Mouse (Mus musculus) forebrain, embryonic 16.5 days (tissue): ENCODE measurements around the gene Foxs1. TPM values are rescaled to one million over a fixed set of nuclear protein-coding genes. Genes with fewer than 3 reads are reported as not detected.
A peak's percentile ranks its signal among the peaks of the same experiment; 100 is the strongest.

ENCODE experiments used
- ATAC-seq: fragments of 200-750 bp; cut with Nextera tagmentation; 2 replicates; pipeline ENCODE4 v1.8.0; 2017; ENCODE audit warnings: mild to moderate bottlenecking, moderate library complexity
- H3K27ac ChIP-seq: fragments of 300-500 bp; sonication (generic); 2 replicates; pipeline ENCODE4 v1.5.1; 2014; ENCODE audit warnings: low read length, control low read depth
- H3K27me3 ChIP-seq: fragments of 300-500 bp; sonication (generic); replicated peaks from 2 replicates; pipeline ENCODE4 v1.6.1; 2014; ENCODE audit warnings: low read length; ENCODE audit not compliant: control insufficient read depth, insufficient read depth
- H3K36me3 ChIP-seq: fragments of 300-500 bp; sonication (generic); 2 replicates; pipeline ENCODE4 v1.6.1; 2014; ENCODE audit not compliant: control insufficient read depth, insufficient read depth
- H3K4me1 ChIP-seq: fragments of 300-500 bp; sonication (generic); replicated peaks from 2 replicates; pipeline ENCODE4 v1.6.1; 2014; ENCODE audit warnings: low read length; ENCODE audit not compliant: control insufficient read depth, insufficient read depth
- H3K4me2 ChIP-seq: fragments of 300-500 bp; sonication (generic); 2 replicates; pipeline ENCODE4 v1.6.1; 2014; ENCODE audit warnings: mild to moderate bottlenecking, low read length, control low read depth
- H3K4me3 ChIP-seq: fragments of 300-500 bp; sonication (generic); replicated peaks from 2 replicates; pipeline ENCODE4 v1.5.1; 2014; ENCODE audit warnings: mild to moderate bottlenecking, low read length, control low read depth
- H3K9ac ChIP-seq: fragments of 300-500 bp; sonication (generic); replicated peaks from 2 replicates; pipeline ENCODE4 v1.6.1; 2014; ENCODE audit warnings: low read depth, low read length, control low read depth
- H3K9me3 ChIP-seq: fragments of 300-500 bp; sonication (generic); 2 replicates; pipeline ENCODE4 v1.6.1; 2016; ENCODE audit warnings: low read length; ENCODE audit not compliant: control insufficient read depth
- WGBS: fragments of 180-500 bp; shearing (Covaris S2); extraction: QIAGEN DNeasy Blood & Tissue Kit; methylation state at CpG from one replicate; pipeline ENCODE4 v1.1.7; 2014; 5-methylcytosine and 5-hydroxymethylcytosine counted together
- polyA plus RNA-seq: library from polyadenylated mRNA; unstranded; fragments of >200 nt; fragmentation: Nextera tagmentation; extraction: Ambion mirVana; gene quantifications from 2 replicates; pipeline ENCODE4 v1.2.1, GENCODE M21; 2015

The Foxs1 gene
- polyA plus RNA-seq, 1 experiment from 2014 or later: 3.7 TPM

DNA sequence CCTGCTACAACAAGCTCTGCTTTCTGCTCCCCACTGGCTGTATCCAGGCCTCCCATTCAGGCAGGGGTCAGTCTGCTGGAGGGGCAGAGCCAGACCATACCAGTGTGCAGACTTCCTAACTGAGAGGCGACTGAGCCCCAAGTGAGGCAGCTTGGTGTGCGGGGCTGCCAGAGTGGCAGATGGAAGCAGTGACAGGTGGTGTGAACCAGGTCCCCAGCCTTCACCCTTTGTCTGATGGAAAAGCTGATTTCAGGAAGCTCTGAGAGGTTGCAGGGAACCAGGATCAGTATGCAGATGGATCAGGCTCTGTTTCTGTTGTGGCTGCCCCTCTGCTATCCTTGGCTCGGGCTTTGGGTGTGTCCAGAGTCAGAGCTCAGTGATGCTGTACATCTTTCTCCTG is 9.4 kb downstream of the Foxs1 start:
- WGBS: 72% methylated on average over 3 of the region's 3 CpGs
- H3K27ac ChIP-seq: no peak overlapping the region

DNA sequence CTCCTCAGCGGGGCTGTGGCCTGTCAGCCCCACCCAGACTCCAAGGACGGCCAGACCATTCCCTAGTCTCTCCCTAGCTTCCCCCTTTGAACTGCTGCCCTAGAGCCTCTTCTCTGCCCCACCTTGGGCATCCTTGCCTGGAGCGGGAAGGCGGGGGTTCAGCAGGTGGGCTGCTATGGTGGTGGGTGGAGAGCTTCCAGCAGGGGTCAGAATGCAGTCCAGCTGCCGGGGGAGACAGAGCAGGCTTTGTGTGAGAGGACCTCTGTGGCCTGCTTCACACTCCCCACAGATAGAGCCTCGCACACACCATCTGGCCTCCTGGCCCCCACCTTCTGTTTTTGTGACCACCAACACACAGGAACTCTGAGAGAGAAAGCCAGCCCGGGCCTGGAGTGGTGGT is 10.6 kb downstream of the Foxs1 start:
- no peaks in the 10 kb centered on the region for H3K27me3 ChIP-seq
- WGBS: 48% methylated on average over 7 of the region's 7 CpGs
- H3K27ac ChIP-seq: no peak overlapping the region
- H3K36me3 ChIP-seq: no peaks in the 10 kb centered on the region
- H3K9ac ChIP-seq: no peak overlapping the region
- ATAC-seq: no peak
- H3K9me3 ChIP-seq: no peaks in the 10 kb centered on the region
- no peak overlapping the region for H3K4me3 ChIP-seq
- H3K4me2 ChIP-seq: no peak overlapping the region
- H3K4me1 ChIP-seq: peaks cover 4% of the 10 kb centered on the region

More for the DNA sequence above, 9.4 kb downstream of the Foxs1 start:
- H3K4me3 ChIP-seq: no peak overlapping the region
- H3K4me1 ChIP-seq: peaks cover 4% of the 10 kb centered on the region
- no peak overlapping the region for H3K4me2 ChIP-seq
- no peaks in the 10 kb centered on the region for H3K9me3 ChIP-seq
- H3K9ac ChIP-seq: no peak overlapping the region
- H3K36me3 ChIP-seq: no peaks in the 10 kb centered on the region
- ATAC-seq: no peak
- H3K27me3 ChIP-seq: no peaks in the 10 kb centered on the region

DNA sequence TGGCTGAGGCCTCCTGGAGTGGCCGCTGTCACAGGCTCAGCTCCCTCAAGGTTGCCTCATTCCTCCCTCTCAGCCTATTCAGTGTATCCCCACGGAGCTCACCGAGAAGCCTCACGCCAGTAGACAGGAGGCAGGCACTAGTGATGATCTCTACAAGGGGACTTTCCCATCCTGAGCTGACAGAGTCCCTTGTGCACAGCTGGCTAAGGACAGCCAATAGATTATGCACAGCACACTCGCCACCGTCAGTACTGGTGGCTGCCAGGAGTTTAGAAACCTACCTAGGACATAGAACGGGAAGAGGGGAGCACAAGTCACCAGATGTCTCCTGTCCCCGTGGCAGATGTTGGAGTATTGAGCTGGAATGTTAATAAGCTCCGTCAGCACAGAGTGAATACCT is 15.3 kb downstream of the Foxs1 start:
- peaks cover 10% of the 10 kb centered on the region for H3K27me3 ChIP-seq
- ATAC-seq: no peak
- WGBS: 61% methylated on average over 9 of the region's 9 CpGs

DNA sequence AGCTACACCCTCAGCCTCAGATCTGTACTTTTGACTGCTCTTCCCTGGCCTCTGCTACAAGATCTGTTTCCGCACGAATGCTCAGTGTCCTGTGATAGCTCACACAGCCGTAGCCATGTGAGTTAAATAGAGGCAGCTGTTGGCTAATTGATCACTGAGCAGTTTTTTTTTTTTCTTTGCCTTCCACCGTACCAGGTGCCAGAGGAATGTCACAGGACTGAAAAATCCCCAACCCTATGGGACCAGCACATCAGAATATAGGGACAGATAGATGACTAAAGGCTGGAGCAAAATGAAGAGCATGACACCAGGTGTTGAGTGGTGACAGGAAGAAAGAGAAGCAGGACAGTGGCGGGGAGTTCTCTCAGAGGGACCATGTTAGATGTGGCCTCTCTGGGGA is 16.9 kb downstream of the Foxs1 start:
- no peak for ATAC-seq

More for the DNA sequence above, 15.3 kb downstream of the Foxs1 start:
- H3K9ac ChIP-seq: no peak overlapping the region
- H3K27ac ChIP-seq: no peak overlapping the region
- peaks cover 4% of the 10 kb centered on the region; the same call in 1 of the 2 replicates for H3K4me1 ChIP-seq
- H3K4me3 ChIP-seq: no peak overlapping the region
- no peaks in the 10 kb centered on the region for H3K9me3 ChIP-seq
- no peak overlapping the region for H3K4me2 ChIP-seq
- no peaks in the 10 kb centered on the region for H3K36me3 ChIP-seq

DNA sequence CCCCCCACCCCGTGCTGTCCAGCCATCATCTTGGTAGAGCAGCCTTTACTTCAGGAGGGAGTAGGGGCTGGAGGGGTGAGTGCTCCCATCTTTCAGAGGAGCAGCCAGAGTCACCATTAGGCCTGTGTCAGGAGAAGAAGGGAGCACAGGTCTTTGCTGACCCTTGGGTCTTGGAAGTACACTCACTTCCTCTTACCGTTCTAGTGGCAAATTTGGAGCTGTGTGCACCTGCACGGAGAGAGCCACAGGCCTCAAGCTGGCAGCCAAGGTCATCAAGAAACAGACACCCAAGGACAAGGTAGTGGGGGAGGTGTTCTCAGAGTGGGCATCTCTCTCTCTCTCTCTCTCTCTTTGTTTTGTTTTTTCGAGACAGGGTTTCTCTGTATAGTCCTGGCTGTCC is 17.6 kb downstream of the Foxs1 start:
- H3K9me3 ChIP-seq: no peaks in the 10 kb centered on the region
- H3K36me3 ChIP-seq: no peaks in the 10 kb centered on the region
- ATAC-seq: no peak
- H3K27me3 ChIP-seq: peaks cover 17% of the 10 kb centered on the region
- peaks cover 4% of the 10 kb centered on the region; the same call in 1 of the 2 replicates for H3K4me1 ChIP-seq
- 70% methylated on average over 4 of the region's 4 CpGs for WGBS
- H3K27ac ChIP-seq: no peak overlapping the region
- H3K4me3 ChIP-seq: no peak overlapping the region
- H3K9ac ChIP-seq: no peak overlapping the region
- H3K4me2 ChIP-seq: no peak overlapping the region

More for the DNA sequence above, 16.9 kb downstream of the Foxs1 start:
- Histone ChIP-seq H3K27ac (no peak overlapping the region), H3K4me1 (peaks cover 4% of the 10 kb centered on the region; the same call in 1 of the 2 replicates), H3K9me3 (no peaks in the 10 kb centered on the region), H3K36me3 (no peaks in the 10 kb centered on the region), H3K4me2 (no peak overlapping the region), H3K4me3 (no peak overlapping the region), H3K27me3 (peaks cover 17% of the 10 kb centered on the region), H3K9ac (no peak overlapping the region)
- 58% methylated on average over 5 of the region's 5 CpGs for WGBS

DNA sequence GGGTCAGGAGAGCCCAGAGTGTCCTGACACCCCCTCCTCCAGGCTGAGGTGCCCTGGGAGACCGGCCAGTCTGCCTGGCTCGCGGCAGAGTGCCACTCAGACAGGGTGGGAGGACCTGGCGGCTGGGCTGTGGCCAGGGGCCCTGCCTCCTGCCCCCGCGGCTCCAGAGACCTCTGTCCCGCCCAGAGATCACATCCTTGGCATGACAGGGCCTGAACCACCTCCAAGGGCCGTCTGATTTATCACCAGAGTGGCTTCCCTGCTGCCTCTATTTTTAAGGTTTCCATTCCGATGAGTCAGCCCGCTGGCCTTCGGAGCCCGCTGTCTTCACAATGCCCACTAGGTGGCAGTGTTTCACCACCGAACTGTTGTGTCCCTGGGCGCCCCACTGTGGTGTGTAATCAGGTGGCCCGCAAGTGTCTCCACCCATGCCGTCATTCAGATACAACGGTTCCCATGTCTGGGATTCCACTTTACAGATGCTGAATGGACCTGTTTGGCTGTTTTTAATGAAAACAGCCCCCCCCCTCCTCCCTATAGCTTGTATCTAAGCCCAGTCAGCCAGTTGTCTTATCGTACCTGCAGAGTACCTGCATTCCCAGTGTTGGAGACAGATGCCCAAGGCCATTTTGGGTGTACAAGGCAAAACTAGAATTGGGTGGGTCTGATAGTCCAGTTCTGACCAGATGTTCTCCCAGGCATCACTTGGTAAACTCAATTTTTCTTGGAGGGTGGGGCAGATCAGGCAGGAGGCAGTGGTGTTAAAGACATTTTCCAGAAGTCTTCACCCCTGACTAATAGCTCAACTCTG is 18.5 kb downstream of the Foxs1 start:
- Histone ChIP-seq H3K4me3 (no peak overlapping the region; the same call in 1 of the 2 replicates), H3K27ac (no peak overlapping the region), H3K36me3 (no peaks in the 10 kb centered on the region), H3K4me2 (peak overlapping the region; percentile 36), H3K27me3 (peaks cover 17% of the 10 kb centered on the region), H3K9me3 (no peaks in the 10 kb centered on the region), H3K9ac (peak overlapping the region; percentile 36; the same call in 1 of the 2 replicates), H3K4me1 (peaks cover 4% of the 10 kb centered on the region; the same call in 1 of the 2 replicates)
- ATAC-seq: peak; percentile 89
- WGBS: 3% methylated on average over 18 of the region's 18 CpGs

DNA sequence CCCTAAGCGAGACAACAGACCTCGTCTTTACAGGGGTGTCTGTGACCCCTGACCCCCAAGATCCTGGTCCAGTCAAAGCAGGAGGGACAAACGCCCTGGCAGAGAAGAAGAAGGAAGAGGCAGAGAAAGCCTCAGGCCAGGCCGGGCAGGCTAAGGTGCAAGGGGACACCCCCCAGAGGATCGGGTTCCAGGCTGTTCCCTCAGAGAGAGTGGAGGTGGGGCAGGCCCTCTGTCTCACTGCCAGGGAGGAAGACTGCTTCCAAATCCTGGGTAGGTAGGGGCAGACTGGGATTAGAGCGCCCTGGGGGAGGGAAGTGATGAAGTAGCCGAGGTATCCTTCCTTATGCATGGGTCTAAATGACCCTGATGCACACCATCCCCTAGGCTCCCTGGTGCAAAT is 19.5 kb downstream of the Foxs1 start:
- no peak overlapping the region for H3K4me2 ChIP-seq
- 37% methylated on average over 7 of the region's 7 CpGs for WGBS
- H3K27me3 ChIP-seq: peaks cover 17% of the 10 kb centered on the region
- no peak overlapping the region for H3K4me3 ChIP-seq
- peaks cover 4% of the 10 kb centered on the region; the same call in 1 of the 2 replicates for H3K4me1 ChIP-seq
- no peaks in the 10 kb centered on the region for H3K36me3 ChIP-seq
- no peaks in the 10 kb centered on the region for H3K9me3 ChIP-seq
- no peak overlapping the region for H3K9ac ChIP-seq
- no peak for ATAC-seq
- no peak overlapping the region for H3K27ac ChIP-seq

DNA sequence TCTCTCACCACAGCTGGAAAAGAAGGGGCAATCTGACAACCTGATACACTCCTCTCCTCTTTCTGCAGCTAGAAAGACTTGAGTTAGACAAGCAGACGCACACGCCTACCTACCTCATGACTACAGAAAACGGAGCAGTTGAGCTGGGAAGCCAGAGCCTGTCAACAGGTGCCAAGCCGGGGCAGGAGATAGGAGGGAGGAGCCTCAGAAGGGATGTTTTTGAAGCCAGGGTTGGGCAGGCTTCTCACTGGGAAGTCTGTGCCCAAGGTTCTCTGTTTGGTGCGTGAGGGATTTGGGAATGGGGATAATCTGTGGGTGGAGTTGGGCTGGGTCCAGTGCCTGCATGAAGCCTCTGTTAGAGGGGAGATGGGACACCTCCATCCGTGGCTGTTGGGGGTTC is 21.6 kb downstream of the Foxs1 start:
- 34% methylated on average over 6 of the region's 6 CpGs for WGBS
- Histone ChIP-seq H3K4me3 (no peak overlapping the region), H3K36me3 (no peaks in the 10 kb centered on the region), H3K9me3 (no peaks in the 10 kb centered on the region), H3K4me2 (no peak overlapping the region), H3K27me3 (peaks cover 17% of the 10 kb centered on the region), H3K27ac (no peak overlapping the region), H3K4me1 (peaks cover 16% of the 10 kb centered on the region), H3K9ac (no peak overlapping the region)
- no peak for ATAC-seq

DNA sequence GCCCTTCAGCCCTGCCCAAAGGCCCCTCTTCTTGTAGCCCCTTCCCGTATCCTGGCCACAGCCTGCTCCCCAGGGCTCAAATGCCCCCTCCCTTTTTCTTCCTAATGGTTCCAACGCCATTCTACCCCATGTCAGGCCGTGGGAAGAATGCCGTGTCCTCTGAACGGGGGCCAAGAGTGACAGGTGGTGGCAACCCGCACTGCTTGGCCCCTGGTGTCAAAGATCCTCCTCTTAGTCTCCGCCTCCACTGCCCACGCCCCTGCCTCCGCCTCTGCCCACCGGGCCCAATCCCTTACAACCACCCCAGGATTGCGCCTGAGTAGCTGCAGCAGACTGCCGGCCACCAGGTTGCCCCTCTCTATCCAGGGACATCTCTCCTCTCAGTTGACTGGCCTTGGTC is 22.0 kb downstream of the Foxs1 start, which contains the start of gene Mylk2:
Gene Mylk2 (plus strand): TSS at position 322 of the 400 bp plus-strand sequence.
- H3K4me2 ChIP-seq: no peak within 1 kb of the TSS
- no peak within 1 kb of the TSS for H3K9ac ChIP-seq
- H3K27ac ChIP-seq: no peak within 1 kb of the TSS
- ATAC-seq: no peak
- H3K9me3 ChIP-seq: no peaks in the 10 kb centered on the region
- WGBS: 21% methylated on average over 12 of the region's 12 CpGs
- H3K4me1 ChIP-seq: peaks cover 17% of the 10 kb centered on the region
- no peaks in the 10 kb centered on the region for H3K36me3 ChIP-seq
- H3K27me3 ChIP-seq: peaks cover 17% of the 10 kb centered on the region
- H3K4me3 ChIP-seq: no peak within 1 kb of the TSS
